Mouse (Mus musculus) layer of hippocampus, postnatal 36 days (tissue): ENCODE data around the gene Krtap9-1. TPM values are rescaled to one million over a fixed set of nuclear protein-coding genes. Genes with fewer than 3 reads are reported as not detected.
"Not testable (repeated sequence)": the region's sequence is repeated elsewhere in the genome, so short reads cannot be mapped to it uniquely, and the experiment has no call there.

ENCODE experiments used
- DNase-seq, 2 experiments: peaks; one replicate each; pipeline ENCODE4 v3.0.0; 2022
- total RNA-seq, 2 experiments: library from RNA; stranded (reverse); gene quantifications; 2 replicates each; pipeline ENCODE4 v1.2.3; 2021

Krtap9-1 gene
- not detected for total RNA-seq

DNA sequence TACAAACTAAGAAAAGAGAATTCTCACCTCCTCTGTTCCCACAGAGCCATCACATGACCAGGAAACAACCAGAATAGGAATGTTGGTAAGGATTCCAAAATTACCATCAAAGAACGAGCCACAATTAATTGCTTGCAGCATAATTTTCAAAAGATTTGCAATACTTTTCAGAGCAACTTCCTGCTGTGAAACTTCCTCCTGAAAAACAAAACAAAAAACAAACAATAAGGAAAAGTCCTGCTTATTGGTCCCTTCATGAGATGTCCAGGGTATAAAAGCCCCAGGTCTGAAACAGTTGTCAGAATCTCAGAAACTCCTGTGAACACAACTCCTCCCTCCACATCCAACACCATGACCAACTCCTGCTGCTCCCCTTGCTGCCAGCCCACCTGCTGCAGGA is at the start of gene Krtap9-1:
Gene Krtap9-1, plus strand, starts transcription at position 301 of the 400 bp plus-strand sequence.
- not testable (repeated sequence) for DNase-seq

DNA sequence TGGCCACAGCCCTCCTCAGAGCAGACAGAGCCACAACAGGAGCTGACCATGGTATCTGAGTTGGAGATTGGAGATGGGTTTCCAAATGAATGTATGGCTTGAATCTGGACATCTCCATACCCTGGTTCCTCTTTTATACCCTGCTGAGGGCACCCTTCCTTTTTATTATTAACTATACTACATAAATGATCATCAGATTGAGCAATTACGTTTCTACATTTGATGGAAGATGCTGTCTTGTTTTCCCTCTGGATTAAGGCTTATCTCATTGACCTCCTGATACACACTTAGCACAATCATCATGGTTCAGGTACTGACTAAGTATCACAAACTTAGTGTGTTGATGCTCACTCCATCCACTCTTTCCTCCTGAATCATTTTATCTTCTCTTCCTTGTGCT is 35.2 kb upstream of the Krtap9-1 start, which contains the start of gene 2300003K06Rik:
Gene 2300003K06Rik, minus strand, starts transcription at position 101 of the 400 bp plus-strand sequence.
- DNase-seq, result no peak

DNA sequence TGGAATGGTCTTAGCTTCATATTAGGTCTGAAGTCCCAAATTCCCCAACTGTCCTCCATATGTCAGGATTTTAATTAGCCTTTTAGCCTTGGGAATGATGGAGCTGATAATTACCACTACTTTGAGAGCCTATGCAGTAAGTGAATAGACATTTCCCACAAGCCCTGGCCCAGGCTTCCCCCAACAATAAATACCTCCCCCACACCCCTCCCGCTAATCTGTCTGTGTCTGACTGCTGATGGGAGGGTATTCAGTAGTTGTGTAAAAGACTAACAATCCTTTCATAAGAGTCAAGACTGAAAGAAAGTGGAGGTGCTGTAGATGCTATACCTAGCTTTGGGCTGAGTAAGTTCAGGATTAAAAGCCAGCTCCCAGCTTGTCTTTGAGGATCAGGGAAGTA is 31.0 kb upstream of the Krtap9-1 start:
- DNase-seq, result no peak

DNA sequence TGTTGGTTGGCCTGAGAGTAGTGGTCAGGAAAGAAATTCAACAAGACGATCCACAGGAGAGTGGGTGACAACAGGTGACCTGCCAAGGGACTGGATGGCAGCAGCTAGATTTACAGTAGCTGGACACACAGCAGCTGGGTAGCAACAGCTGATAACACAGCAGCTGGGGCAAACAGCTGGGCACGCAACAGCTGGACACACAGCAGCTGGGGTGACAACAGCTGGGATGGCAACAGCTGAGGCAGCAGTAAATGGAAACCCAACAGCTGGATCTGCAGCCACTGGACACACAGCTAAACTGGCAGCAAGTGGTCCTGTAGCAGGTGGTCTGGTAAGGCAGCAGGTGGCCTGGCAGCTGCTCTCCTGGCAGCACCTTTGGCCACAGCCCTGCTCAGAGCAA is 26.4 kb upstream of the Krtap9-1 start:
- no peak for DNase-seq

DNA sequence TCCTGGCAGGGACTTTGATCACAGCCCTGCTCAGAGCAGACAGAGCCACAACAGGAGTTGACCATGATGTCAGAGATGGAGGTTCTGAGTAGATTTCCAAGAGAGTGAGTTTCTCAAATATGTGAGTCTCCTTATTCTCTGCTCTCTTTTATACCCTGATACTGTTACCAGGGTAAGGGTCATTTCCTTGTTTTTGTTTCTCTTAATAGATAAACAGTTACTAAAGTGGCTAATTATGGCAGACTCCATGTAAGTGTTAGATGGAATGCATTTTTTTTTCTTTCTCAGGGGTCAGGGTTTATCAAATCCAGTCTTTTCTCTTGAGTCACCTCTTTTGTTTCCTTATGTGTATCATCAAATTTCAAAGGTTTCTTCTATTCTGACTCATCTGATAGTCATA is 21.7 kb upstream of the Krtap9-1 start, which contains the start of gene Krtap4-16:
Gene Krtap4-16, minus strand, starts transcription at position 101 of the 400 bp plus-strand sequence.
- no peak for DNase-seq

DNA sequence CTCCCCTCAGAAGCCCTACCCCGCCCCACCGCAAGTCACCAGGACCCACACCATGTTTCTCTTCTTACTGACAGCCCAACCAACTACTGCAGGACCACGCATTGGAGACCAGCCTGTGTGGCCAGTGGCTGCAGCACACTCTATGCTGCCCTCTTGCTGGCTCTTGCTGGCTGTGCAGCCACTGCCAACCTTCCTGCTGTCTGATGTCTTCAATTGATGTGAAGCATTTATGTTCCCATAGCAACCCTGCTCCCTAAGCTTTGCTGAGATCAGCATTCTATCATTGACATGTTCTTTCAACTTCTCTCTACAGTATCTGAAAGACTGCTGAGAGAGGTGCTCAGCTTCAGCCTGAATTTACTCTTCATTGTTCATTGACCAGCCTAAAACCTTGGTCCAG is 19.1 kb upstream of the Krtap9-1 start:
- no peak for DNase-seq

DNA sequence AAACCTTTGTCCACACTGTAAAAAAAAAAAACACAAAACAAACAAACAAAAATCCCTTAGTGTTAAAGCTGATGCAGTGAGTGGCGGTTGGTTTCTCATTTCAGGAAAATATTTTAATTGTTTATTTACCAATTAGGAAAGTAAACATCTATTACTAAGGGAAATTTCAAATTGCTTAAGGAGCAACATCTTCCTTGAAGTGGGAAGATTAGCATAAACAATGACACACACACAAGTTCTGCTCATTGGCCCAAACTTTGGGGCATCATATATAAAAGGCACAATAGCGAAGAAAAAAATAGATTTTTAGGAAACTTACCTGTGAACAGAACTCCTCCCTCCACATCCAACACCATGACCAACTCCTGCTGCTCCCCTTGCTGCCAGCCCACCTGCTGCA is 15.6 kb upstream of the Krtap9-1 start, which contains the start of gene Gm11568:
Gene Gm11568, plus strand, starts transcription at position 301 of the 400 bp plus-strand sequence.
- no peak for DNase-seq

DNA sequence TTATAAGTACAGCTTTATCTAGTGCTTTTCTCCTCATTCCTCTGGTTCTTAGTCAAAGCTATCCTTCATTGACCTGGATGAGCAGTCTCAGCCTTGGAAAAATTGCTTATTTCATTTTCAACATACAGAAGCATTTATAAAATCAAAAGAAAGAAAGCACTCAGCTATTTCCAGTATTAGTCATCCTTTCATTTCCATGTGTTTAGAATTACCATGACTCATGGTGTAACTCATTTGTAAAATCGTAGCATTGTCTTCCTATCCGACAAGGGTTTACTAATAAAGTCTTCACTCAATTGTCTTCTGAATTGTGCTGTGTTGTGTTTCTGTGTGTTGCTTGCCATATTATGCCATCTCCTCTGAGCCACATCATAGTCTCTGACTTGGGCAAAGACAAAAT is 14.4 kb upstream of the Krtap9-1 start:
- no peak for DNase-seq

DNA sequence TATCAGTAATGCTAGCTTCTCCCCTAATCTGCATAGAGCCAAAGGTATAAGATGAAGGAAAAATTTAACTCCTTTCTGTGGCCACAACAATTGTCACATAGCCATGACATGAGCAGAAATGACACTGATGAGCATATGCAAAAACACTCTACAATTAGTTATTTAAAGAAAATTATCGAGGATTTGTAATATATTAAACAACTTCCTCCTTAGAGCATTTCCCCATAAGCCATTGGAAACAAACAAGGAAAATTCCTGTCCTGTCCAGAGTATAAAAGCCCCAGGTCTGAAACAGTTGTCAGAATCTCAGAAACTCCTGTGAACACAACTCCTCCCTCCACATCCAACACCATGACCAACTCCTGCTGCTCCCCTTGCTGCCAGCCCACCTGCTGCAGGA is 9.0 kb upstream of the Krtap9-1 start, which contains the start of gene Gm11559:
Gene Gm11559, plus strand, starts transcription at position 301 of the 400 bp plus-strand sequence.
- DNase-seq, result not testable (repeated sequence)

DNA sequence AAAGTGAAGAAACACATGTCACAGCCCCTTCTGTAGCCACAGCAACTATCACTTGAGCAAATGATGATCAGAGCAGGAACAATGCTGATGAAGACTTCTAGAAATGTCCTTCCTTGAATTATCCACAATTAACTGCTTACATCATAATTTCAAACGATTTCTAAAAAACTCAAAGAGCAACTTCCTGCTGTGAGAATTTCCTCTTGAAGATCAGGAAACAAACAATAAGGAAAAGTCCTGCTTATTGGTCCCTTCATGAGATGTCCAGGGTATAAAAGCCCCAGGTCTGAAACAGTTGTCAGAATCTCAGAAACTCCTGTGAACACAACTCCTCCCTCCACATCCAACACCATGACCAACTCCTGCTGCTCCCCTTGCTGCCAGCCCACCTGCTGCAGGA is 5.7 kb downstream of the Krtap9-1 start, which contains the start of gene Gm11567:
Gene Gm11567, plus strand, starts transcription at position 301 of the 400 bp plus-strand sequence.
- DNase-seq, result not testable (repeated sequence)

DNA sequence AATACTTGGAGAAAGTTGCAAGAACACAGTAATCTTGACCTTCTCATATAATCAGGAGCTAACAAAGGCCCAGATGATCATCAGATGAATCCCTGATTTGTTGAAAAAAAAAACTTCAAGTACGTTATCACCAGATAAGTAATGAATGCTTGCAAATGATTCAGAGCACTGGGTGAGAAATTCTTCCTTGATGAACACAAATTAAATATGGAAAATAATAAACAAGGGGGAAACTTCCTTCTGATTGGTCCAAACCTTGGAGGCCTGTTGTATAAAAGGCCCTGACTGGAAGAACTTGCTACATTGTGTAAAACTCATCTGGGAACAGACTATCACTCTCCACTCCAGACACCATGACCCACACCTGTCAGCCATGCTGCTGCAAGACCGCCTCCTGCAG is 34.4 kb downstream of the Krtap9-1 start, which contains the start of gene Krtap31-1:
Gene Krtap31-1, plus strand, starts transcription at position 301 of the 400 bp plus-strand sequence.
- DNase-seq, result no peak

DNA sequence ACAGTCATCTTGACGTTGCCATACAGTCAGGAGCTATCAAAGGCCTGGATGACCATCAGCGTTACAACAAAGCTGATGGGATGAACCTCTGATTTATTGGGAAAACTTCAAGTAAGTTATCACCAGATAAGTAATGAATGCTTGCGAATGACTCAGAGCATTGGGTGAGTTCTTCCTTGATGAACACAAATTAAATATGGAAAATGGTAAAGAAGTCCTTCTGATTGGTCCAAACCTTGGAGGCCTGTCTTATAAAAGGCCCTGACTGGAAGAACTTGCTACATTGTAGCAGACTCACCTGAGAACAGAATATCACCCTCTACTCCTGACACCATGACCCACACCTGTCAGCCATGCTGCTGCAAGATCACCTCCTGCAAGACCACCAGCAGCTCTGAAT is 41.3 kb downstream of the Krtap9-1 start, which contains the start of gene Gm11565:
Gene Gm11565, plus strand, starts transcription at position 301 of the 400 bp plus-strand sequence.
- no peak for DNase-seq

Other genes starting within 250 kb of the Krtap9-1 start
- gene Krtap4-1, start 245.2 kb upstream of the Krtap9-1 start, total RNA-seq, result not detected
- not detected for gene Krtap4-2, start 238.3 kb upstream of the Krtap9-1 start, total RNA-seq
- gene Krtap4-7, start 229.3 kb upstream of the Krtap9-1 start, total RNA-seq, result not detected
- not detected for gene Gm11555, start 223.2 kb upstream of the Krtap9-1 start, total RNA-seq
- not detected for gene Gm11563, start 214.4 kb upstream of the Krtap9-1 start, total RNA-seq
- gene Krtap4-6, start 207.4 kb upstream of the Krtap9-1 start, total RNA-seq, result not detected
- gene Gm14190, start 182.6 kb upstream of the Krtap9-1 start, total RNA-seq, result not detected
- not detected for gene Gm14180, start 139.1 kb upstream of the Krtap9-1 start, total RNA-seq
- not detected for gene Gm11595, start 100.5 kb upstream of the Krtap9-1 start, total RNA-seq
- gene Krtap4-8, start 92.7 kb upstream of the Krtap9-1 start, total RNA-seq, result not detected
- not detected for gene Krtap4-9, start 88.2 kb upstream of the Krtap9-1 start, total RNA-seq
- not detected for gene Gm11596, start 79.9 kb upstream of the Krtap9-1 start, total RNA-seq
- gene Gm11569, start 74.5 kb upstream of the Krtap9-1 start, total RNA-seq, result not detected
- gene Gm11554, start 68.9 kb upstream of the Krtap9-1 start, total RNA-seq, result not detected
- not detected for gene Krtap4-13, start 63.5 kb upstream of the Krtap9-1 start, total RNA-seq
- not detected for gene Gm11564, start 57.7 kb upstream of the Krtap9-1 start, total RNA-seq
- not detected for gene 2300003K06Rik, start 35.3 kb upstream of the Krtap9-1 start, total RNA-seq
- not detected for gene Krtap4-16, start 21.8 kb upstream of the Krtap9-1 start, total RNA-seq
- gene Gm11568, start 15.5 kb upstream of the Krtap9-1 start, total RNA-seq, result not detected
- not detected for gene Gm11559, start 8.9 kb upstream of the Krtap9-1 start, total RNA-seq
- gene Gm11567, start 5.8 kb downstream of the Krtap9-1 start, total RNA-seq, result not detected
- gene Krtap31-1, start 34.5 kb downstream of the Krtap9-1 start, total RNA-seq, result not detected
- gene Gm11565, start 41.4 kb downstream of the Krtap9-1 start, total RNA-seq, result not detected
- not detected for gene Krtap31-2, start 62.9 kb downstream of the Krtap9-1 start, total RNA-seq
- not detected for gene Krtap9-5, start 75.1 kb downstream of the Krtap9-1 start, total RNA-seq
- not detected for gene Krtap29-1, start 105.7 kb downstream of the Krtap9-1 start, total RNA-seq
- not detected for gene Krtap16-1, start 113.2 kb downstream of the Krtap9-1 start, total RNA-seq
- gene Krtap17-1, start 120.6 kb downstream of the Krtap9-1 start, total RNA-seq, result not detected
- gene Krt33a, start 142.8 kb downstream of the Krtap9-1 start, total RNA-seq, result not detected
- not detected for gene Krt33b, start 156.5 kb downstream of the Krtap9-1 start, total RNA-seq
- gene Krt34, start 168.2 kb downstream of the Krtap9-1 start, total RNA-seq, result not detected
- gene Krt31, start 177.2 kb downstream of the Krtap9-1 start, total RNA-seq, result not detected
- not detected for gene Krt32, start 214.8 kb downstream of the Krtap9-1 start, total RNA-seq
- not detected for gene Krt35, start 222.9 kb downstream of the Krtap9-1 start, total RNA-seq
- gene Krt36, start 232.2 kb downstream of the Krtap9-1 start, total RNA-seq, result not detected
- gene Krt13, start 248.2 kb downstream of the Krtap9-1 start, total RNA-seq, result not detected